Mouse (Mus musculus) MEL (cell line): ENCODE data around the gene Hoxb4. TPM values are rescaled to one million over a fixed set of nuclear protein-coding genes. Genes with fewer than 3 reads are reported as not detected.

Source experiments
- DNase-seq: peaks from one replicate; pipeline ENCODE4 v3.0.0; 2011; ENCODE audit warnings: low read depth, low spot score
- H3K27ac ChIP-seq: 2 replicates; pipeline ENCODE4 v1.5.1; 2012; ENCODE audit warnings: low read depth, mild to moderate bottlenecking, control low read depth, low read length, moderate library complexity; ENCODE audit not compliant: control insufficient read depth
- H3K27me3 ChIP-seq, 2 experiments: fragments of 150-350 bp in 1 of 2; sonication (generic) in 1 of 2; 2 replicates each; pipeline ENCODE4 v1.6.1; 2012; ENCODE audit warnings: low read length in 2 of 2, mild to moderate bottlenecking in 2 of 2, improper control_type of control experiment in 1 of 2, moderate library complexity in 1 of 2; ENCODE audit not compliant: insufficient read depth in 2 of 2, control insufficient read depth in 1 of 2
- H3K36me3 ChIP-seq, 2 experiments: 2 replicates each; pipeline ENCODE4 v1.6.1; 2012 to 2014; ENCODE audit warnings: low read length in 2 of 2, improper control_type of control experiment in 1 of 2, inconsistent platforms in 1 of 2, mild to moderate bottlenecking in 1 of 2; ENCODE audit not compliant: insufficient read depth in 2 of 2, control insufficient read depth in 1 of 2
- H3K4me1 ChIP-seq, 2 experiments: fragments of 150-350 bp in 1 of 2; sonication (generic) in 1 of 2; 2 replicates each; pipeline ENCODE4 v1.6.1; 2012; ENCODE audit warnings: low read length in 2 of 2, improper control_type of control experiment in 1 of 2, mild to moderate bottlenecking in 1 of 2; ENCODE audit not compliant: insufficient read depth in 2 of 2, control insufficient read depth in 1 of 2
- H3K4me3 ChIP-seq, 2 experiments: fragments of 150-350 bp in 1 of 2; sonication (generic) in 1 of 2; 2 replicates each; pipeline ENCODE4 v1.5.1; 2012; ENCODE audit warnings: low read depth in 2 of 2, low read length in 2 of 2, mild to moderate bottlenecking in 2 of 2, moderate library complexity in 2 of 2, control low read depth in 1 of 2, improper control_type of control experiment in 1 of 2; ENCODE audit not compliant: control insufficient read depth in 1 of 2, insufficient read depth in 1 of 2
- H3K79me2 ChIP-seq: 2 replicates; pipeline ENCODE4 v1.6.1; 2012; ENCODE audit warnings: mild to moderate bottlenecking, low read length, moderate library complexity; ENCODE audit not compliant: control insufficient read depth, poor library complexity, insufficient read depth
- H3K9ac ChIP-seq: 2 replicates; pipeline ENCODE4 v1.6.1; 2012; ENCODE audit warnings: low read depth, mild to moderate bottlenecking, control low read depth, low read length, moderate library complexity; ENCODE audit not compliant: control insufficient read depth, poor library complexity, severe bottlenecking
- H3K9me3 ChIP-seq: fragments of 150-350 bp; sonication (generic); replicated peaks from 2 replicates; pipeline ENCODE4 v1.6.1; 2012; ENCODE audit warnings: mild to moderate bottlenecking, low read length, improper control_type of control experiment, moderate library complexity; ENCODE audit not compliant: insufficient read depth
- CHD1 ChIP-seq: IDR thresholded peaks from 2 replicates; pipeline ENCODE4 v1.6.1; 2012; ENCODE audit warnings: low read depth, mild to moderate bottlenecking, inconsistent platforms, low read length, improper control_type of control experiment
- CHD2 ChIP-seq: IDR thresholded peaks from 2 replicates; pipeline ENCODE4 v1.6.1; 2011; ENCODE audit warnings: low read length, improper control_type of control experiment
- E2F4 ChIP-seq: IDR thresholded peaks from 2 replicates; pipeline ENCODE4 v1.6.1; 2011; ENCODE audit warnings: low read depth, low read length, improper control_type of control experiment, borderline replicate concordance
- ELF1 ChIP-seq: IDR thresholded peaks from 2 replicates; pipeline ENCODE4 v1.6.1; 2014; ENCODE audit warnings: low read depth, mild to moderate bottlenecking, inconsistent platforms, low read length, improper control_type of control experiment, moderate library complexity
- ETS1 ChIP-seq: IDR thresholded peaks from 2 replicates; pipeline ENCODE4 v1.6.1; 2012; ENCODE audit warnings: low read depth, mild to moderate bottlenecking, inconsistent platforms, low read length, improper control_type of control experiment, moderate library complexity
- JUND ChIP-seq: IDR thresholded peaks from 2 replicates; pipeline ENCODE4 v1.6.1; 2011; ENCODE audit warnings: low read depth, mild to moderate bottlenecking, improper control_type of control experiment, low read length
- KAT2A ChIP-seq: conservative IDR thresholded peaks from 2 replicates; pipeline ENCODE4 v1.6.1; 2012; ENCODE audit warnings: low read depth, low read length, improper control_type of control experiment, inconsistent platforms
- MAFK ChIP-seq: IDR thresholded peaks from 2 replicates; pipeline ENCODE4 v1.6.1; 2011; ENCODE audit warnings: low read depth, mild to moderate bottlenecking, low read length, improper control_type of control experiment, borderline replicate concordance
- MAX ChIP-seq: IDR thresholded peaks from 2 replicates; pipeline ENCODE4 v1.6.1; 2011; ENCODE audit warnings: low read length, improper control_type of control experiment
- MAZ ChIP-seq: IDR thresholded peaks from 2 replicates; pipeline ENCODE4 v1.6.1; 2012; ENCODE audit warnings: low read depth, mild to moderate bottlenecking, inconsistent platforms, low read length, improper control_type of control experiment
- MEF2A ChIP-seq: IDR thresholded peaks from 2 replicates; pipeline ENCODE4 v1.6.1; 2014; ENCODE audit warnings: low read depth, mild to moderate bottlenecking, inconsistent platforms, low read length, improper control_type of control experiment; ENCODE audit not compliant: poor library complexity, insufficient replicate concordance, severe bottlenecking; ENCODE audit errors: extremely low read depth
- MYB ChIP-seq: IDR thresholded peaks from 2 replicates; pipeline ENCODE4 v1.6.1; 2011; ENCODE audit warnings: mild to moderate bottlenecking, low read depth, low read length, improper control_type of control experiment
- NELFE ChIP-seq: IDR thresholded peaks from 2 replicates; pipeline ENCODE4 v1.6.1; 2011; ENCODE audit warnings: low read depth, low read length, improper control_type of control experiment
- RAD21 ChIP-seq: IDR thresholded peaks from 2 replicates; pipeline ENCODE4 v1.6.1; 2011; ENCODE audit warnings: mild to moderate bottlenecking, low read depth, low read length, improper control_type of control experiment
- SMC3 ChIP-seq: IDR thresholded peaks from 2 replicates; pipeline ENCODE4 v1.6.1; 2011; ENCODE audit warnings: low read depth, low read length, improper control_type of control experiment
- TAL1 ChIP-seq: IDR thresholded peaks from 2 replicates; pipeline ENCODE4 v1.6.1; 2012; ENCODE audit warnings: mild to moderate bottlenecking, inconsistent platforms, low read length, moderate library complexity, mixed read lengths
- TBP ChIP-seq: IDR thresholded peaks from 2 replicates; pipeline ENCODE4 v1.8.0; 2011; ENCODE audit warnings: low read depth, low read length, improper control_type of control experiment
- TCF12 ChIP-seq: IDR thresholded peaks from 2 replicates; pipeline ENCODE4 v1.6.1; 2014; ENCODE audit warnings: low read depth, mild to moderate bottlenecking, inconsistent platforms, low read length, improper control_type of control experiment, moderate library complexity
- UBTF ChIP-seq: IDR thresholded peaks from 2 replicates; pipeline ENCODE4 v1.6.1; 2012; ENCODE audit warnings: low read depth, mild to moderate bottlenecking, inconsistent platforms, low read length, improper control_type of control experiment, moderate library complexity, borderline replicate concordance; ENCODE audit not compliant: insufficient read depth
- USF2 ChIP-seq, 2 experiments: IDR thresholded peaks; 2 replicates each; pipeline ENCODE4 v1.6.1; 2011 to 2012; ENCODE audit warnings: improper control_type of control experiment in 2 of 2, low read length in 2 of 2, borderline replicate concordance in 1 of 2, inconsistent platforms in 1 of 2, low read depth in 1 of 2, mild to moderate bottlenecking in 1 of 2; ENCODE audit not compliant: insufficient read depth in 1 of 2
- ZKSCAN1 ChIP-seq: IDR thresholded peaks from 2 replicates; pipeline ENCODE4 v1.6.1; 2012; ENCODE audit warnings: low read depth, mild to moderate bottlenecking, inconsistent platforms, low read length, improper control_type of control experiment, moderate library complexity
- ZNF384 ChIP-seq: IDR thresholded peaks from 2 replicates; pipeline ENCODE4 v1.6.1; 2012; ENCODE audit warnings: low read depth, mild to moderate bottlenecking, inconsistent platforms, low read length, improper control_type of control experiment
- polyA plus RNA-seq, 2 experiments: library from polyadenylated mRNA; stranded (reverse) in 1 of 2; unstranded in 1 of 2; fragments of >175 nt in 1 of 2; fragments of >200 nt in 1 of 2; gene quantifications; 2 replicates each; pipeline versions ENCODE4 v1.2.1 to v1.2.4; 2012; ENCODE audit warnings: low replicate concordance in 2 of 2, low read depth in 1 of 2; ENCODE audit not compliant: insufficient read length in 2 of 2, insufficient read depth in 1 of 2, missing spikeins in 1 of 2
- total RNA-seq: library from RNA; depleted of rRNA; stranded (reverse); fragments of 300-350 nt; gene quantifications from 2 replicates; pipeline ENCODE4 v1.2.3, GENCODE M21; 2012

Hoxb4 gene
- total and polyA plus RNA-seq, 3 experiments: not detected

GRCm38 (mm10) chr11:96346916-96347520 is 29.0 kb downstream of the Hoxb4 start:
- Histone ChIP-seq H3K9me3 (no peaks in the 10 kb centered on the region), H3K4me3 (no peak overlapping the region), H3K4me1 (no peaks in the 10 kb centered on the region), H3K27ac (no peak overlapping the region), H3K9ac (no peak overlapping the region), H3K36me3 (no peaks in the 10 kb centered on the region), H3K79me2 (no peaks in the 10 kb centered on the region), H3K27me3 (peaks cover 0 to 1% of the 10 kb centered on the region in 2 experiments; a peak in 2 of 4 replicates)
- DNase-seq: no peak
- TF ChIP-seq NELFE: no peak
- TF ChIP-seq JUND: no peak
- no peak for TF ChIP-seq ETS1
- TF ChIP-seq CHD2: no peak
- TF ChIP-seq ELF1: no peak
- TF ChIP-seq SMC3: no peak
- TF ChIP-seq KAT2A: no peak
- no peak for TF ChIP-seq TCF12
- TF ChIP-seq RAD21: no peak
- no peak for TF ChIP-seq UBTF

GRCm38 (mm10) chr11:96347717-96348116 is 29.6 kb downstream of the Hoxb4 start:
- H3K79me2 ChIP-seq: no peaks in the 10 kb centered on the region
- H3K9ac ChIP-seq: no peak overlapping the region
- DNase-seq: no peak
- TF ChIP-seq UBTF: no peak
- TF ChIP-seq NELFE: no peak
- no peak for TF ChIP-seq ETS1
- no peak for TF ChIP-seq MYB
- no peak for TF ChIP-seq MAFK
- TF ChIP-seq MEF2A: no peak
- no peak for TF ChIP-seq ZNF384
- TF ChIP-seq TAL1: no peak
- TF ChIP-seq TBP: no peak
- TF ChIP-seq KAT2A: no peak
- no peak for TF ChIP-seq MAX
- no peak for TF ChIP-seq USF2 (IDR thresholded peaks at IDR 0.05; ENCODE audit: borderline replicate concordance in 1 of 2, insufficient read depth in 1 of 2, low read depth in 1 of 2, low read length in 2 of 2)
- TF ChIP-seq E2F4: no peak
- TF ChIP-seq MAZ: no peak
- no peak for TF ChIP-seq CHD1
- no peak for TF ChIP-seq SMC3
- no peak for TF ChIP-seq ZKSCAN1
- H3K9me3 ChIP-seq: no peaks in the 10 kb centered on the region
- H3K36me3 ChIP-seq: no peaks in the 10 kb centered on the region
- no peaks in the 10 kb centered on the region for H3K4me1 ChIP-seq
- H3K27me3 ChIP-seq: peaks cover 0 to 1% of the 10 kb centered on the region in 2 experiments; a peak in 2 of 4 replicates
- no peak overlapping the region for H3K4me3 ChIP-seq
- no peak overlapping the region for H3K27ac ChIP-seq
